Mouse (Mus musculus): Measurements from ENCODE around the gene Gck. TPM values are rescaled to one million over a fixed set of nuclear protein-coding genes. Genes with fewer than 3 reads are reported as not detected.
A peak's percentile ranks its signal among the peaks of the same experiment; 100 is the strongest.

The Gck gene
- polyA plus RNA-seq, 1 experiment from 2014 or later: 3.9 TPM

- H3K9ac ChIP-seq: no peak overlapping the region
- H3K4me1 ChIP-seq (replicated peaks; ENCODE audit: control insufficient read depth, insufficient read depth, low read length): no peaks in the 10 kb centered on the region
- H3K9me3 ChIP-seq (ENCODE audit: control insufficient read depth, low read length): no peaks in the 10 kb centered on the region
- no peak overlapping the region for H3K4me3 ChIP-seq (replicated peaks; ENCODE audit: low read length)
- ATAC-seq (ENCODE audit: low FRiP score) (no peak), DNase-seq (ENCODE audit: low spot score) (peak; percentile 47)
- peaks cover 5% of the 10 kb centered on the region for H3K27me3 ChIP-seq (ENCODE audit: control insufficient read depth, insufficient read depth, low read length)
- H3K36me3 ChIP-seq (replicated peaks; ENCODE audit: control insufficient read depth, insufficient read depth): no peaks in the 10 kb centered on the region
- no peak overlapping the region for H3K4me2 ChIP-seq (replicated peaks)
- no peak overlapping the region for H3K27ac ChIP-seq
Observed at GRCm38 (mm10) chr11:5855481-5855880, 94.4 kb downstream of the Gck start.

DNA sequence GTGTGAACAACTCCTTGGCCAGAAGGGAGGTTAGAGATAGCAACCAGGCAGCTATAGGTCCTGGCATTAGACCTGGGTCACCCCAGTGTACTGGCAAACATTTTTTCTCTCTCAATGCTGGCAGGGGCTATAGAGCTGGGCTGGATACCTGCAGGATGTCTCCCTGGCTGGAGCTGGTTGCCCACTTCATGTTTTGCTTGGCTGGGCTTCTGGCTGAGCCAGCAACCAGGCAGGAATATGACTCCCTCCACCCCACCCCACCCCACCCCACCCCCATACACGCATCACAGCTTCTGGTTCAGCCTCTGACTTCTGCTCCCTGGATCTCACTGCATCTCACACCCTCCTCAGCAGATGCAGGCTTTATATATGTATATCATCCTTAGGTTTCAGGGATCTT lies 97.6 kb downstream of the Gck start:
- no peaks in the 10 kb centered on the region for H3K9me3 ChIP-seq (ENCODE audit: control insufficient read depth, low read length)
- WGBS: 39% methylated on average over 1 of the region's 1 CpGs
- no peaks in the 10 kb centered on the region for H3K4me1 ChIP-seq (replicated peaks; ENCODE audit: control insufficient read depth, insufficient read depth, low read length)
- H3K27me3 ChIP-seq (ENCODE audit: control insufficient read depth, insufficient read depth, low read length): no peaks in the 10 kb centered on the region
- no peaks in the 10 kb centered on the region for H3K36me3 ChIP-seq (replicated peaks; ENCODE audit: control insufficient read depth, insufficient read depth)
- DNase-seq (ENCODE audit: low spot score) (no peak), ATAC-seq (ENCODE audit: low FRiP score) (no peak)
- no peak overlapping the region for H3K4me2 ChIP-seq (replicated peaks)
- H3K9ac ChIP-seq: no peak overlapping the region
- H3K4me3 ChIP-seq (replicated peaks; ENCODE audit: low read length): no peak overlapping the region
- no peak overlapping the region for H3K27ac ChIP-seq

DNA sequence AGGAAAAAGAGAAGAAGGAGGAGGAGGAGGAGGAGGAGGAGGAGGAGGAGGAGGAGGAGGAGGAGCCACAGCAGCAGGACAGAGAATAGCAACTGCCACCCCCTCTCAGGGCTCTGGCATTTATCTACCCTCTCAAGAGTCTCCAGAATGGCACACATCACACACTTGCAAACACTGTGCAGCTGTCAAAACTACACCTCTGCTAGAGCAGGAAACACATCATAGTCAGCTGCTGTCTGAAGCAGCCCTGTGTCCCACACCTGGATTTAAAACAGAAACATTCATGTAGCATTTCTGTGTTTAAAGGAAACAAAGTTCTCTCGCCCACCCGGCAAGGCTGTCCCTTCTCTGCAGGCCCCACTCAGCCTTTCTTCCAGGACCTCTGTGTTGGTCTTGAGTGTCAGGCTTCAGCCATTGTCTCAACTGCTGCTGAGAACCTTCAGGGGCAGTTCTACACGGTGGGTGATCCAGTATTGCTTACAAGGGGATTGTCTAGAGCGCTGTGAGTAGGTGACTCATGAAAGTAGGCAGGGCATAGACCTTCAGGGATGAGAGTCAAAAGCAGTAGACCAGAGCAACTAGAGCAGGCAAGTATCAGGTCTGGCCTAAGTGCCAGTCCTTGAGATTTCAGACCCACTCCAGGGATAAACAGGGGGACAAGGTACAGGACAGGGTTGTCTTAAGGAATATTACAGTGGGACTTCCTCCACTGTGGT lies 98.7 kb downstream of the Gck start:
- no peaks in the 10 kb centered on the region for H3K9me3 ChIP-seq (ENCODE audit: control insufficient read depth, low read length)
- ATAC-seq (ENCODE audit: low FRiP score): no peak
- H3K4me3 ChIP-seq (replicated peaks; ENCODE audit: low read length): no peak overlapping the region
- H3K36me3 ChIP-seq (replicated peaks; ENCODE audit: control insufficient read depth, insufficient read depth): no peaks in the 10 kb centered on the region
- no peak for DNase-seq (ENCODE audit: low spot score)
- 63% methylated on average over 4 of the region's 4 CpGs for WGBS
- H3K4me2 ChIP-seq (replicated peaks): no peak overlapping the region
- no peak overlapping the region for H3K9ac ChIP-seq
- no peaks in the 10 kb centered on the region for H3K27me3 ChIP-seq (ENCODE audit: control insufficient read depth, insufficient read depth, low read length)
- no peaks in the 10 kb centered on the region for H3K4me1 ChIP-seq (replicated peaks; ENCODE audit: control insufficient read depth, insufficient read depth, low read length)
- H3K27ac ChIP-seq: no peak overlapping the region

Other genes starting within 250 kb of the Gck start
- 186 and 224 TPM in 2 replicates for gene Mrps24, start 234.4 kb downstream of the Gck start, polyA plus RNA-seq (2014; fragmentation: Nextera tagmentation; extraction: Ambion mirVana)
- 26.2 and 26.8 TPM in 2 replicates for gene Urgcp, start 187.7 kb downstream of the Gck start, polyA plus RNA-seq (2014; fragmentation: Nextera tagmentation; extraction: Ambion mirVana)
- 133 TPM in 2 replicates for gene Dbnl, start 161.6 kb downstream of the Gck start, polyA plus RNA-seq (2014; fragmentation: Nextera tagmentation; extraction: Ambion mirVana)
- gene Pgam2, start 146.3 kb downstream of the Gck start, polyA plus RNA-seq (2014; fragmentation: Nextera tagmentation; extraction: Ambion mirVana): 2.5 and 2.9 TPM in 2 replicates
- 4.7 TPM in 2 replicates for gene Polm, start 112.1 kb downstream of the Gck start, polyA plus RNA-seq (2014; fragmentation: Nextera tagmentation; extraction: Ambion mirVana)
- 19.7 and 24.4 TPM in 2 replicates for gene Aebp1, start 88.1 kb downstream of the Gck start, polyA plus RNA-seq (2014; fragmentation: Nextera tagmentation; extraction: Ambion mirVana)
- gene Pold2, start 71.8 kb downstream of the Gck start, polyA plus RNA-seq (2014; fragmentation: Nextera tagmentation; extraction: Ambion mirVana): 46.8 and 51.5 TPM in 2 replicates
- not detected in 2 replicates for gene Myl7, start 51.3 kb downstream of the Gck start, polyA plus RNA-seq (2014; fragmentation: Nextera tagmentation; extraction: Ambion mirVana)
- 39.9 and 48.4 TPM in 2 replicates for gene Ykt6, start 5.6 kb upstream of the Gck start, polyA plus RNA-seq (2014; fragmentation: Nextera tagmentation; extraction: Ambion mirVana)
- 117 and 126 TPM in 2 replicates for gene Camk2b, start 116.3 kb upstream of the Gck start, polyA plus RNA-seq (2014; fragmentation: Nextera tagmentation; extraction: Ambion mirVana)
- gene A730071L15Rik, start 249.9 kb upstream of the Gck start, polyA plus RNA-seq (2014; fragmentation: Nextera tagmentation; extraction: Ambion mirVana): 0.31 and 0.42 TPM in 2 replicates